Mouse (Mus musculus) heart, adult 2 months (tissue): Measurements from ENCODE around the gene F2r. TPM values are rescaled to one million over a fixed set of nuclear protein-coding genes. Genes with fewer than 3 reads are reported as not detected.

Source experiments
- DNase-seq, 2 experiments: peaks; one replicate each; pipeline ENCODE4 v3.0.0; 2021
- H3K27ac ChIP-seq: fragments of 200-600 bp; 2 replicates; pipeline ENCODE4 v1.8.1; 2022
- H3K27me3 ChIP-seq: fragments of 200-500 bp; 2 replicates; pipeline ENCODE4 v1.6.1; 2012; ENCODE audit warnings: mild to moderate bottlenecking, low read length, inconsistent platforms, mixed read lengths; ENCODE audit not compliant: control insufficient read depth, insufficient read depth
- H3K36me3 ChIP-seq: fragments of 200-500 bp; 2 replicates; pipeline ENCODE4 v1.6.1; 2012; ENCODE audit warnings: low read length, inconsistent platforms; ENCODE audit not compliant: control insufficient read depth, insufficient read depth
- H3K4me1 ChIP-seq: fragments of 200-500 bp; 2 replicates; pipeline ENCODE4 v1.6.1; 2011; ENCODE audit warnings: low read length; ENCODE audit not compliant: control insufficient read depth, insufficient read depth
- H3K4me3 ChIP-seq: fragments of 200-600 bp; 2 replicates; pipeline ENCODE4 v1.8.1; 2022
- H3K79me2 ChIP-seq: fragments of 200-500 bp; replicated peaks from 2 replicates; pipeline ENCODE4 v1.6.1; 2012; ENCODE audit warnings: mild to moderate bottlenecking, inconsistent platforms, low read length, moderate library complexity, mixed read lengths; ENCODE audit not compliant: control insufficient read depth, insufficient read depth
- H3K9ac ChIP-seq: fragments of 200-500 bp; 2 replicates; pipeline ENCODE4 v1.6.1; 2012; ENCODE audit warnings: low read depth, mild to moderate bottlenecking, control low read depth, inconsistent platforms, low read length, mixed read lengths
- CTCF ChIP-seq: fragments of 200-600 bp; IDR thresholded peaks from 2 replicates; pipeline ENCODE4 v1.8.1; 2022; ENCODE audit warnings: antibody characterized with exemption, mild to moderate bottlenecking, moderate library complexity
- EP300 ChIP-seq: fragments of 200-500 bp; IDR thresholded peaks from 2 replicates; pipeline ENCODE4 v1.6.1; 2011; ENCODE audit warnings: low read depth, low read length, control low read depth; ENCODE audit not compliant: insufficient read depth
- POLR2A ChIP-seq: fragments of 200-500 bp; IDR thresholded peaks from 2 replicates; pipeline ENCODE4 v1.6.1; 2011; ENCODE audit warnings: mild to moderate bottlenecking, low read depth, low read length, control low read depth; ENCODE audit not compliant: insufficient read depth
- WGBS: fragments of 180-500 bp; shearing (Covaris S2); methylation state at CpG from one replicate; pipeline ENCODE4 v1.1.7; 2018; 5-methylcytosine and 5-hydroxymethylcytosine counted together
- intact Hi-C: fragments of 180-260 bp; cut with DNase I; formaldehyde crosslinking; loops from one replicate; pipeline ENCODE4 v1.15.1; 2025
- polyA plus RNA-seq: library from polyadenylated mRNA; depleted of rRNA; stranded (reverse); fragments of >200 nt; gene quantifications from 2 replicates; pipeline ENCODE4 v1.2.3, GENCODE M21; 2012
- total RNA-seq, 2 experiments: library from RNA; stranded (reverse); gene quantifications; 2 replicates each; pipeline ENCODE4 v1.2.3; 2021

The F2r gene
- total and polyA plus RNA-seq, 3 experiments = 19.3 to 23.8 (median 23.6) TPM

DNA sequence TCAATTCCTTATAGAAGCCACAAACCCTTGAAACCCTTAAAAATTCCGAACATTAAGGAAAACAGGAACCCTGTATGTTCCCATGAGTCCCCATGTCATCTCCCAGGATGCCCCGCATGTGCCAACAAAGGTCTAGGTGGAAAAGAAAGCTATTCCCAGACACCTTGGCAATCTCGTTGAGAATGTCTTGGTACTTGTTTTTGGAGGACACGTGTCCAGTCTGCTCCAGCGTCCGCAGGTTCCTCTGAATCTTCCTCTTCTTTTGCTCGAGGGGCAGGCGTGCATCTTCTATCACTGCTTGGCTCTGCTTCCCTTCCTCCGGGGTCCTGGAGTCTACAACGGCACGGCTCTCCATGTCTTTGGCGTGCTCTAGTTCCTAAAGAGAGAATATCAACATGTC is 17.0 kb upstream of the F2r start:
- no peak for DNase-seq
- intact Hi-C loops = loop anchor here (2.0 kb wide), 1 partner anchor 16 kb away; the partner anchor contains the start of gene F2r
- no peaks in the 10 kb centered on the region for H3K79me2 ChIP-seq
- no peaks in the 10 kb centered on the region for H3K27me3 ChIP-seq
- WGBS = 91% methylated on average over 12 of the region's 12 CpGs
- no peak overlapping the region for H3K27ac ChIP-seq
- no peaks in the 10 kb centered on the region for H3K36me3 ChIP-seq
- TF ChIP-seq POLR2A (no peak), CTCF (no peak), EP300 (no peak)
- no peak overlapping the region for H3K9ac ChIP-seq
- peaks cover 9% of the 10 kb centered on the region for H3K4me1 ChIP-seq
- H3K4me3 ChIP-seq = no peak overlapping the region

DNA sequence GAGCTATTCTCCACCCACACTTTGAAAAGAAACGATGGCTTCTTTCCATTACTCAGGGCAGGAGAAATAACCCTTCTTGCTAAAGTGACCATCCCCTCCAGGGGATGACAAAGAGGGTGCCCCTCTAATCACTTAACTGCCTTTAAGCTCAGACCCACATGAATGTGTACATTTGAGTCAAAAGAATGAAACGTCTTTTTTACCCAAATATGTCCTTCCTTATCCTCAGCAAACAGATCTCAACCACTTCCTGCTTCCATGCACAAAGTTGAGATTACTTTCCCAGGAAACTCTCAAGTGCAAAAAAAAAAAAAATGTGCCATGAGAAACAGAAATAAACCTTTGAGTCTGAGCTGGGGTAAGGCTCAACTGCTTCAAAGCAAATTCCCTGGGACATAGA is 16.2 kb upstream of the F2r start:
- peak overlapping the region; percentile 11 for H3K4me3 ChIP-seq
- H3K36me3 ChIP-seq = no peaks in the 10 kb centered on the region
- no peak for DNase-seq
- TF ChIP-seq POLR2A = no peak
- TF ChIP-seq EP300 = no peak
- no peak for TF ChIP-seq CTCF
- WGBS = 25% methylated on average over 2 of the region's 2 CpGs
- intact Hi-C loops = loop anchor here (2.0 kb wide), 1 partner anchor 16 kb away; the partner anchor contains the start of gene F2r
- peaks cover 6% of the 10 kb centered on the region for H3K4me1 ChIP-seq
- H3K9ac ChIP-seq = no peak overlapping the region
- H3K27me3 ChIP-seq = no peaks in the 10 kb centered on the region
- H3K27ac ChIP-seq = peak overlapping the region; percentile 72
- H3K79me2 ChIP-seq = no peaks in the 10 kb centered on the region

DNA sequence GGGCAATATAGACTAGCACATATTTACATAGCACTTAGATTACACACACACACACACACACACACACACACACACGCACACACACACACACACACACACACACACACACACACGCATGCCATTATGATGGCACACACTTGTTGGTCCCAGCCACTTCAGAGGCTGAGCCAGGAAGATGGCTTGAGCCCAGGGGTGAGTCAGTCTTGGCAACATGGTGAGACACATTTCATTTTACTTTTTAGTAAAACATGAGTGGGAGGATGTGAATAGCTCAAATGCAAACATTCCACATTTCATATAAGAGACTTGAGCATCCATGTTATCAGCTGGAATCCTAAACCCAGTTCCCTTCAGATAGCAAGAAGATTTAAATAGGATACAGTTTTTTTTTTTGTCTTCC is 15.1 kb upstream of the F2r start:
- no peaks in the 10 kb centered on the region for H3K79me2 ChIP-seq
- H3K9ac ChIP-seq = no peak overlapping the region
- no peak for DNase-seq
- TF ChIP-seq CTCF (no peak), EP300 (no peak), POLR2A (no peak)
- intact Hi-C loops = no loop called here
- H3K4me3 ChIP-seq = no peak overlapping the region
- H3K27ac ChIP-seq = peak overlapping the region; percentile 12; the same call in 1 of the 2 replicates
- H3K36me3 ChIP-seq = no peaks in the 10 kb centered on the region
- no peaks in the 10 kb centered on the region for H3K27me3 ChIP-seq
- 43% methylated on average over 2 of the region's 2 CpGs for WGBS
- H3K4me1 ChIP-seq = peaks cover 1% of the 10 kb centered on the region

DNA sequence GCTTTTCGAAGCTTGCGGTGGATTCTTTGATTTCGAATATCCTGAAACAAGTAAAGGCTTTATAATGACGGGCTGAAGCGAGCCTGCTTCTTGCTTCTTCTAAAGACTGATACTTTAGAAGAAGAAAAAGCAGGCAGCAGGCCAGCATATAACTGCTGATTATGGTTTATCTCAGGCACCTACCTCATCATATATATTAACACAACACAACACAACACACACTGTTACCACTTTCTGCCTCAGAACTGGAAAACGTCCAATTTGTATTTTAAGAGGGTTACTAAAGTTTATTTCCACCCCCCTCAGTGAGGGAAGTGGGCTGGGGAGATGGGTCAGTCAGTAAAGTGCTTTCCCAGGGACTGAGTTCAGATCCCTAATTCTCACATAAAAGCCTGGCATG is 13.9 kb upstream of the F2r start:
- no peaks in the 10 kb centered on the region for H3K79me2 ChIP-seq
- H3K27me3 ChIP-seq = no peaks in the 10 kb centered on the region
- no peak overlapping the region for H3K9ac ChIP-seq
- H3K36me3 ChIP-seq = no peaks in the 10 kb centered on the region
- intact Hi-C loops = no loop called here
- H3K4me3 ChIP-seq = no peak overlapping the region
- WGBS = 84% methylated on average over 6 of the region's 6 CpGs
- H3K4me1 ChIP-seq = peaks cover 1% of the 10 kb centered on the region
- no peak overlapping the region for H3K27ac ChIP-seq
- no peak for DNase-seq
- TF ChIP-seq POLR2A = no peak
- TF ChIP-seq EP300 = no peak
- TF ChIP-seq CTCF = no peak

DNA sequence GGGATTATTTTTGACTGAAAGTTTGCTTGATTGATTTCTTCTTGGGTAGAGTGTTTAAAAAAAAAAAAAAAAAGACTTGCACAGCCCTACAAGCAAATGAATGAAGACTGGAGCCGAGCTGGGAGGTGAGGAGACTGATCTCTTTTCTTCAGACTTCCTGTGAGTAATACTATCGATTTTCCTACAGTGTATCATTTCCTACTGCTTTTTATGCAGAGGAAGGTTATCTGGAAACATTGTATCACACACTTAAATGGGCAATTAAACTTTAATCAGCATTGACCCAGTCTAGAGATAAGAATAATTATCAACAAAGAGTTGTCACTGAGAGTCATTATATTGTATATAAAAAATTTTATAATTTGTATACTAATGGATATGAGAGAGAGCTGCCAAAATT is 12.5 kb upstream of the F2r start:
- Histone ChIP-seq H3K4me1 (peaks cover 1% of the 10 kb centered on the region), H3K9ac (no peak overlapping the region), H3K79me2 (no peaks in the 10 kb centered on the region), H3K27me3 (no peaks in the 10 kb centered on the region), H3K27ac (no peak overlapping the region), H3K4me3 (no peak overlapping the region), H3K36me3 (no peaks in the 10 kb centered on the region)
- WGBS = 42% methylated on average over 2 of the region's 2 CpGs
- no peak for DNase-seq
- TF ChIP-seq CTCF (no peak), POLR2A (no peak)
- intact Hi-C loops = no loop called here

DNA sequence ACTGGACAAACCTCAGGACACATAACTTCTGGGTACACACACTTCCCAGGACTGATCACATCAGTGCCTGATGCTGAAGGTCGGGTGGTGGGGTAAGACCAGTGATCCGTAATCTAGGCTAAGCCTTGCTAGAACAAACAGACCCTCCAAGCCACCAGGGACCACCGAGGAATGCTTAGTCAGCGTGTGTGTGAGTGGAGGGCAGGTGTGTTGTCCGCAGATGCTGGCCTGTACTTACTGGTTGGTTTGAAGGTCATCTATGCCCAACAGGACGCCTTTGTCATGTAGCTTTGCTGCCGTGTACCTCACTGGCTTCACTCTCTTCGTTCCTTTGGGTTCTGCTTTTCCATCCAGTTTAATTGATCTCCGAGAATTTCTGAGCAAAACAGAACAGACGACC is 11.5 kb upstream of the F2r start:
- no peak overlapping the region for H3K9ac ChIP-seq
- H3K27ac ChIP-seq = no peak overlapping the region
- no peaks in the 10 kb centered on the region for H3K27me3 ChIP-seq
- H3K36me3 ChIP-seq = no peaks in the 10 kb centered on the region
- H3K4me3 ChIP-seq = no peak overlapping the region
- no peak for DNase-seq
- TF ChIP-seq POLR2A (no peak), CTCF (no peak), EP300 (no peak)
- WGBS = 89% methylated on average over 10 of the region's 10 CpGs
- H3K4me1 ChIP-seq = no peaks in the 10 kb centered on the region; the same call in none of the 2 replicates
- no peaks in the 10 kb centered on the region for H3K79me2 ChIP-seq
- intact Hi-C loops = no loop called here
